Mouse (Mus musculus) liver, embryonic 15.5 days (tissue): Measurements from ENCODE around the gene Prdm15. TPM values are rescaled to one million over a fixed set of nuclear protein-coding genes. Genes with fewer than 3 reads are reported as not detected.

Source experiments
- ATAC-seq: fragments of 200-750 bp; cut with Nextera tagmentation; 2 replicates; pipeline ENCODE4 v1.8.0; 2017; ENCODE audit warnings: moderate number of reproducible peaks, mild to moderate bottlenecking, moderate library complexity; ENCODE audit not compliant: insufficient read depth
- H3K27ac ChIP-seq: fragments of 300-500 bp; sonication (generic); replicated peaks from 2 replicates; pipeline ENCODE4 v1.5.1; 2015; ENCODE audit warnings: mild to moderate bottlenecking, inconsistent platforms
- H3K27me3 ChIP-seq: fragments of 300-500 bp; sonication (generic); 2 replicates; pipeline ENCODE4 v1.6.1; 2015; ENCODE audit warnings: mild to moderate bottlenecking, inconsistent platforms
- H3K36me3 ChIP-seq: fragments of 300-500 bp; sonication (generic); replicated peaks from 2 replicates; pipeline ENCODE4 v1.6.1; 2015; ENCODE audit warnings: moderate library complexity, mild to moderate bottlenecking, inconsistent platforms
- H3K4me1 ChIP-seq: fragments of 300-500 bp; sonication (generic); replicated peaks from 2 replicates; pipeline ENCODE4 v1.6.1; 2015; ENCODE audit warnings: inconsistent platforms
- H3K4me2 ChIP-seq: fragments of 300-500 bp; sonication (generic); 2 replicates; pipeline ENCODE4 v1.6.1; 2015; ENCODE audit warnings: moderate library complexity, mild to moderate bottlenecking, inconsistent platforms
- H3K4me3 ChIP-seq: fragments of 300-500 bp; sonication (generic); replicated peaks from 2 replicates; pipeline ENCODE4 v1.5.1; 2015; ENCODE audit warnings: mild to moderate bottlenecking, inconsistent platforms
- H3K9ac ChIP-seq: fragments of 300-500 bp; sonication (generic); 2 replicates; pipeline ENCODE4 v1.6.1; 2015; ENCODE audit warnings: moderate library complexity, mild to moderate bottlenecking, inconsistent platforms
- H3K9me3 ChIP-seq: fragments of 300-500 bp; sonication (generic); replicated peaks from 2 replicates; pipeline ENCODE4 v1.6.1; 2016; ENCODE audit warnings: inconsistent platforms
- WGBS: fragments of 180-500 bp; shearing (Covaris S2); methylation state at CpG from one replicate; pipeline ENCODE4 v1.1.7; 2015; ENCODE audit warnings: mixed read lengths; ENCODE audit not compliant: insufficient replicate concordance; 5-methylcytosine and 5-hydroxymethylcytosine counted together
- polyA plus RNA-seq: library from polyadenylated mRNA; unstranded; fragments of >200 nt; fragmentation: Nextera tagmentation; extraction: Ambion mirVana; gene quantifications from 2 replicates; pipeline ENCODE4 v1.2.1, GENCODE M21; 2015

The Prdm15 gene
- polyA plus RNA-seq, 1 experiment from 2014 or later, result 2.7 TPM

- Histone ChIP-seq H3K27ac (no peak overlapping the region), H3K9ac (no peak overlapping the region), H3K4me1 (0 out of 2 replicates have a peak, but pooled peaks cover 5% of the 10 kb centered on the region), H3K27me3 (peaks cover 56% of the 10 kb centered on the region), H3K4me3 (no peak overlapping the region), H3K4me2 (no peak overlapping the region), H3K9me3 (no peaks in the 10 kb centered on the region), H3K36me3 (no peaks in the 10 kb centered on the region)
- peak; percentile 59; the same call in 1 of the 2 replicates for ATAC-seq
- 29% methylated on average over 3 of the region's 3 CpGs for WGBS
Observed at GRCm38 (mm10) chr16:97766501-97766900, 85.1 kb downstream of the Prdm15 start.

GRCm38 (mm10) chr16:97764626-97765025 lies 87.0 kb downstream of the Prdm15 start:
- Histone ChIP-seq H3K36me3 (no peaks in the 10 kb centered on the region), H3K27ac (no peak overlapping the region), H3K4me3 (no peak overlapping the region), H3K27me3 (peaks cover 62% of the 10 kb centered on the region), H3K9me3 (no peaks in the 10 kb centered on the region), H3K4me1 (0 out of 2 replicates have a peak, but pooled peaks cover 5% of the 10 kb centered on the region), H3K4me2 (no peak overlapping the region), H3K9ac (no peak overlapping the region)
- ATAC-seq, result no peak
- WGBS, result 37% methylated on average over 2 of the region's 2 CpGs

GRCm38 (mm10) chr16:97763990-97764340 lies 87.7 kb downstream of the Prdm15 start:
- Histone ChIP-seq H3K27me3 (peaks cover 62% of the 10 kb centered on the region), H3K9ac (no peak overlapping the region), H3K9me3 (no peaks in the 10 kb centered on the region), H3K4me1 (0 out of 2 replicates have a peak, but pooled peaks cover 5% of the 10 kb centered on the region), H3K4me3 (peak overlapping the region; percentile 53), H3K36me3 (no peaks in the 10 kb centered on the region), H3K27ac (no peak overlapping the region), H3K4me2 (peak overlapping the region; percentile 55)
- 9% methylated on average over 13 of the region's 13 CpGs for WGBS
- ATAC-seq, result no peak

- Histone ChIP-seq H3K27me3 (peaks cover 62% of the 10 kb centered on the region), H3K9me3 (no peaks in the 10 kb centered on the region), H3K27ac (no peak within 1 kb of the TSS), H3K9ac (peak within 1 kb of the TSS; percentile 27; the same call in 1 of the 2 replicates), H3K4me1 (0 out of 2 replicates have a peak, but pooled peaks cover 5% of the 10 kb centered on the region), H3K4me2 (peak within 1 kb of the TSS; percentile 55), H3K36me3 (no peaks in the 10 kb centered on the region), H3K4me3 (peak within 1 kb of the TSS; percentile 53)
- ATAC-seq, result peak; percentile 73
- 1% methylated on average over 88 of the region's 88 CpGs for WGBS
Observed at GRCm38 (mm10) chr16:97763061-97763989, 88.3 kb downstream of the Prdm15 start, which contains the start of gene Ripk4. Gene Ripk4 (minus strand): TSS chr16:97763787.

DNA sequence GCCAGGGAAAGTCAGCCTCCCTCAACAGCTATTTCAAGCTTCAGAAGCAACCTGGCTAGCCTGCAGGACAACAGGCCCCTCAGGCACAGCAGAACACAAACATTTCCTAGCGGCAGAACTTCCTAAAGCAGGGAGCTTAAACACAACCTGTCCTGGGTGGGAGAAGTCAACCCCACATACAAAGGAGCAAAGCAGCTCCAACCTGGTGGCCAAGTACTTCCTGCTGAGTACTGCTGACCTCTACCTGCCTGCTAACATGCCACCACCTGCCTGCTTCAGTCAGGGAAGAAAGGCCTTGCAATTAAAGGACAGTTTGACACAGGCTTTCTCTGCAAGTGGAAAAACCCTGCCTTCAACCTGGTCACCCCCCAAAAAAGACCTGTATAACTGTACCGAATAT lies 89.9 kb downstream of the Prdm15 start:
- H3K4me2 ChIP-seq, result peak overlapping the region; percentile 55
- peaks cover 59% of the 10 kb centered on the region for H3K27me3 ChIP-seq
- no peak overlapping the region for H3K9ac ChIP-seq
- no peak for ATAC-seq
- H3K9me3 ChIP-seq, result no peaks in the 10 kb centered on the region
- 51% methylated on average over 2 of the region's 2 CpGs for WGBS
- H3K36me3 ChIP-seq, result no peaks in the 10 kb centered on the region
- H3K4me1 ChIP-seq, result 0 out of 2 replicates have a peak, but pooled peaks cover 5% of the 10 kb centered on the region
- no peak overlapping the region for H3K27ac ChIP-seq
- no peak overlapping the region for H3K4me3 ChIP-seq

GRCm38 (mm10) chr16:97759681-97760080 lies 92.0 kb downstream of the Prdm15 start:
- no peak for ATAC-seq
- no peak overlapping the region for H3K4me2 ChIP-seq
- H3K36me3 ChIP-seq, result no peaks in the 10 kb centered on the region
- H3K9me3 ChIP-seq, result no peaks in the 10 kb centered on the region
- H3K9ac ChIP-seq, result no peak overlapping the region
- no peak overlapping the region for H3K27ac ChIP-seq
- 0 out of 2 replicates have a peak, but pooled peaks cover 11% of the 10 kb centered on the region for H3K4me1 ChIP-seq
- WGBS, result 39% methylated on average over 3 of the region's 3 CpGs
- H3K4me3 ChIP-seq, result no peak overlapping the region
- peaks cover 38% of the 10 kb centered on the region for H3K27me3 ChIP-seq

GRCm38 (mm10) chr16:97758288-97758687 lies 93.4 kb downstream of the Prdm15 start:
- 49% methylated on average over 2 of the region's 2 CpGs for WGBS
- Histone ChIP-seq H3K9me3 (no peaks in the 10 kb centered on the region), H3K9ac (no peak overlapping the region), H3K36me3 (no peaks in the 10 kb centered on the region), H3K27ac (peak overlapping the region; percentile 45; the same call in 1 of the 2 replicates), H3K4me2 (no peak overlapping the region), H3K4me3 (no peak overlapping the region), H3K27me3 (peaks cover 24% of the 10 kb centered on the region), H3K4me1 (0 out of 2 replicates have a peak, but pooled peaks cover 11% of the 10 kb centered on the region)
- peak; percentile 59 for ATAC-seq

GRCm38 (mm10) chr16:97756460-97756859 lies 95.2 kb downstream of the Prdm15 start:
- H3K27ac ChIP-seq, result no peak overlapping the region
- no peak overlapping the region for H3K9ac ChIP-seq
- H3K4me3 ChIP-seq, result no peak overlapping the region
- no peak overlapping the region for H3K4me2 ChIP-seq
- peak; percentile 60 for ATAC-seq
- 46% methylated on average over 2 of the region's 2 CpGs for WGBS
- 0 out of 2 replicates have a peak, but pooled peaks cover 11% of the 10 kb centered on the region for H3K4me1 ChIP-seq
- no peaks in the 10 kb centered on the region for H3K36me3 ChIP-seq
- H3K27me3 ChIP-seq, result peaks cover 6% of the 10 kb centered on the region
- H3K9me3 ChIP-seq, result no peaks in the 10 kb centered on the region

DNA sequence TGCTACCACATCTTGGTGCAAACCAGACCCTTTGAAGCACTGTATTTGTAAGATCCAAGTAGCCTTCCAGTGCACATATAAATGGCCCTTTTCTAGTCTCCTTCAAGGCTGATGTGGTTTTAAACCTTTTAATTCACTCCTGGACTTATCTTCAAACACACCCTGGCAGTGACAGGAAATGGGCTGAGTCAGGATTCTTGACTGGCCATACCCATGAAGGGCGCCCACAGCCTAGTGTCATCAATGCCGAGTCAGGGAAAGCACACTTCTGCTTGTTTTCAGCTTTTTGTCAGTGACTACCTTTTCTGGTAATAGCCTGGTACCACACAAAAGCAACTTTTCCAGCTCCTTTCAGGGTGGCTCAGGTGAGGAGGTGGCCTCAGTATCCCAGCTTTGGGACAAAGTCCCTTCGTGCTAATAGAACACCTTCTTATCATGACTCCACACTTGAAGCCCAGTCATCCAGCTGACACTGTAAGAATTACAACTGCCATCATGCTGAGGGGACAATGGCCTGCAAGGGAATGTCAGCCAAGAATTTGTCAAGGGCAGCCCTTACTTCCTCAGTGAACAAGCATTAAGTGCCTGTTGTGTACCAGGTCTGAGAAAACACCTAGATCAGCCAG lies 99.2 kb downstream of the Prdm15 start:
- H3K27ac ChIP-seq, result no peak overlapping the region

GRCm38 (mm10) chr16:97751884-97752283 lies 99.8 kb downstream of the Prdm15 start:
- WGBS, result 37% methylated on average over 8 of the region's 8 CpGs
- H3K4me2 ChIP-seq, result no peak overlapping the region

More for the DNA sequence above, 99.2 kb downstream of the Prdm15 start:
- Histone ChIP-seq H3K9me3 (no peaks in the 10 kb centered on the region), H3K4me3 (no peak overlapping the region), H3K4me1 (0 out of 2 replicates have a peak, but pooled peaks cover 11% of the 10 kb centered on the region), H3K36me3 (no peaks in the 10 kb centered on the region), H3K9ac (no peak overlapping the region), H3K27me3 (no peaks in the 10 kb centered on the region), H3K4me2 (no peak overlapping the region)
- 23% methylated on average over 3 of the region's 3 CpGs for WGBS
- ATAC-seq, result no peak

DNA sequence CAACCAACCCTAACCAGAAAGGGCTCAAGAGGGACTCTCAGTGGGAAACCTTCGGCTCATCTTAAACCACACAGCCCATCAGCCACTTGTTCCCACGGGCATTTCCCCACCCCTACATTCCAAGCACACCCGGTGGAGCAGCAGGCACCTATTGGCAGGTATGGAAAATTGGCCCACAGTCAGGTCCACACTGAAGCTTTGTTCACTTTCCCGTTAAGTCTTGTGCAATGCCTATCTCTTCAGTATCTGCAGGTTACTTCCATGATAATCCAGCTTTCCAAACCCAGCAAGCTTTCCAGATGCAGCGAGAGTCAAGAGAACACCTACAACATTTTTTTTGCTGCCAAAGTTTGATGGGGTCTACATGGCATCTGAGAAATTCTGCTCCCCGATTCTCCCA lies 103.2 kb downstream of the Prdm15 start:
- Histone ChIP-seq H3K4me3 (no peak overlapping the region), H3K36me3 (no peaks in the 10 kb centered on the region), H3K27ac (no peak overlapping the region), H3K9me3 (no peaks in the 10 kb centered on the region), H3K27me3 (no peaks in the 10 kb centered on the region), H3K4me1 (no peaks in the 10 kb centered on the region), H3K4me2 (no peak overlapping the region), H3K9ac (no peak overlapping the region)
- WGBS, result 58% methylated on average over 6 of the region's 6 CpGs
- ATAC-seq, result no peak

More at GRCm38 (mm10) chr16:97751884-97752283, 99.8 kb downstream of the Prdm15 start:
- ATAC-seq, result no peak
- Histone ChIP-seq H3K4me1 (0 out of 2 replicates have a peak, but pooled peaks cover 8% of the 10 kb centered on the region), H3K27me3 (no peaks in the 10 kb centered on the region), H3K4me3 (no peak overlapping the region), H3K9ac (no peak overlapping the region), H3K36me3 (no peaks in the 10 kb centered on the region), H3K9me3 (no peaks in the 10 kb centered on the region), H3K27ac (no peak overlapping the region)
